ENCODE assay signal across 9 mouse cellular contexts in the genomic region with DNA sequence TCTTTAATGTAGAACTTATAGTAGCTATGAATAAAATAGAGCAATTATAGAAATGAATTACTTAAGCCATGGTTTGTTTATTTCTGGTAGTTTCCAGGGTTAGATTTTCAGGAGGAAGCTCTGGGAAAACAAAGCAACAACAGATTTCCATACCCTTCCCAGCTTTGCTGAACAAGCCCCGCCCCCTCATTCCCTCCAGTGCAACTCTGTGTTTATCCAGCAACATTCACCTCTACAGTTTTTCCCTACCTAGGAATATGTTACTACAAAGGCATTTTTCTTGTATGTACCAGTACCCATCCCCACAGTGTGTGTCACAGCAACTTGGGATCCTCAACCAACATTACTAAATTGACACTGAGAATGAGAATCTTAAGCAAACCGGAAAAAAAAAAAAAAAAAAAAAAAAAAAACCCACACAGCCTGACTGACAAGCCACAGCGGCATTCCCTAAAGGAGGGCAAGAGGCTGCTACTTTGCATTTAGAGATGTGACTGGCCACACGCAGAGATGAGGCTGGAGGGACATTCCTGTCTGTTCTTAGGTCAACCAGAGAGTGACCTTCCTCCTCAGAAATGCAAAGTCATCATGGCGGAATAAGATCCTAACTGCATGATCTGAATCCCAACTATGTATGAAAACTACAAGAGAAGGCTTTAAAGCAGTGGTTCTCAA.
DNase-seq lines count a peak whose midpoint lies in the region; ATAC-seq and TF ChIP-seq lines count a peak whose summit lies in the region.
"Had no signal": no experiment of that assay in that cellular context is flagged by ENCODE, and none has a peak within 500 bp of the region (broad histone marks: within the 10 kb centered on the region; RNA-seq: fewer than 3 reads in every experiment).

No protein-coding gene starts in this region.

- TF ChIP-seq CTCF in lung, postnatal 0 days (IDR thresholded peaks at IDR 0.05): no peak

- no peak overlapping the region for H3K9ac ChIP-seq in lung, postnatal 0 days (replicated peaks; ENCODE audit: low read depth)
- no peak overlapping the region for H3K9ac ChIP-seq in embryonic facial prominence, embryonic 11.5 days (replicated peaks; ENCODE audit: low read length)
- no peak overlapping the region for H3K9ac ChIP-seq in intestine, embryonic 14.5 days (ENCODE audit: low read length)
- H3K9ac ChIP-seq: embryonic facial prominence, embryonic 12.5 days; liver, embryonic 15.5 days had no signal

- peak overlapping the region; percentile 86 for H3K27ac ChIP-seq in lung, postnatal 0 days (ENCODE audit: low read length)
- H3K27ac ChIP-seq in embryonic facial prominence, embryonic 11.5 days (replicated peaks; ENCODE audit: low read depth, low read length): no peak overlapping the region; the same call in 1 of the 2 replicates
- no peak overlapping the region for H3K27ac ChIP-seq in intestine, embryonic 14.5 days (ENCODE audit: low read depth)
- H3K27ac ChIP-seq: embryonic facial prominence, embryonic 12.5 days; liver, embryonic 15.5 days had no signal

- H3K4me3 ChIP-seq in lung, postnatal 0 days (ENCODE audit: low read depth, low read length): no peak overlapping the region
- H3K4me3 ChIP-seq in embryonic facial prominence, embryonic 11.5 days (ENCODE audit: low read depth, low read length): no peak overlapping the region
- H3K4me3 ChIP-seq in intestine, embryonic 14.5 days (ENCODE audit: low read depth, low read length): no peak overlapping the region
- H3K4me3 ChIP-seq: embryonic facial prominence, embryonic 12.5 days; liver, embryonic 15.5 days had no signal

- peaks cover 10% of the 10 kb centered on the region; the same call in 1 of the 2 replicates for H3K4me1 ChIP-seq in lung, postnatal 0 days (ENCODE audit: insufficient read depth, low read depth, low read length)
- no peaks in the 10 kb centered on the region for H3K4me1 ChIP-seq in embryonic facial prominence, embryonic 11.5 days (ENCODE audit: control insufficient read depth, insufficient read depth, low read length)
- H3K4me1 ChIP-seq in intestine, embryonic 14.5 days (replicated peaks; ENCODE audit: control insufficient read depth, insufficient read depth, low read length): peaks cover 8% of the 10 kb centered on the region; the same call in 1 of the 2 replicates

- no peaks in the 10 kb centered on the region for H3K27me3 ChIP-seq in lung, postnatal 0 days (replicated peaks; ENCODE audit: insufficient read depth, low read length)
- no peaks in the 10 kb centered on the region for H3K27me3 ChIP-seq in embryonic facial prominence, embryonic 11.5 days (ENCODE audit: control insufficient read depth, insufficient read depth, low read length)
- no peaks in the 10 kb centered on the region for H3K27me3 ChIP-seq in intestine, embryonic 14.5 days (replicated peaks; ENCODE audit: control insufficient read depth, insufficient read depth, low read length)
- H3K27me3 ChIP-seq: embryonic facial prominence, embryonic 12.5 days; liver, embryonic 15.5 days had no signal

- no peak for TF ChIP-seq EP300 in lung, postnatal 0 days (IDR thresholded peaks at IDR 0.05)

- no peak for ATAC-seq in lung, postnatal 0 days
- ATAC-seq in embryonic facial prominence, embryonic 11.5 days (replicated peaks; ENCODE audit: insufficient number of reproducible peaks, low FRiP score, low TSS enrichment, low read depth): no peak
- ATAC-seq in intestine, embryonic 14.5 days (replicated peaks; ENCODE audit: low FRiP score, low TSS enrichment, low read depth): no peak

- WGBS in lung, postnatal 0 days: 25% methylated on average over 5 of the region's 5 CpGs
- WGBS in embryonic facial prominence, embryonic 11.5 days: 5% methylated on average over 5 of the region's 5 CpGs
- WGBS in intestine, embryonic 14.5 days: 27% methylated on average over 5 of the region's 5 CpGs

- no peak overlapping the region for H3K4me2 ChIP-seq in lung, postnatal 0 days (replicated peaks; ENCODE audit: low read depth, low read length)
- H3K4me2 ChIP-seq in embryonic facial prominence, embryonic 11.5 days (ENCODE audit: low read depth, low read length): 0 out of 2 replicates have a peak overlapping the region, but pooled peaks have one; percentile 3
- peak overlapping the region; percentile 42 for H3K4me2 ChIP-seq in intestine, embryonic 14.5 days (ENCODE audit: low read length)
- H3K4me2 ChIP-seq: liver, embryonic 15.5 days had no signal

- peak; percentile 37 for DNase-seq in lung, postnatal 0 days (ENCODE audit: low spot score)
- DNase-seq in lung, postnatal 25 days (ENCODE audit: low spot score): no peak
- peak; percentile 49 for DNase-seq in embryonic facial prominence, embryonic 11.5 days (ENCODE audit: low spot score)
- DNase-seq in intestine, embryonic 14.5 days (ENCODE audit: low spot score): peak; percentile 43
- peak; percentile 67 for DNase-seq in yolk sac, embryonic 10.5 days (ENCODE audit: low spot score)
- DNase-seq in urinary bladder, adult 18-20 months (ENCODE audit: low spot score in 2 of 2): no peak
- no peak for DNase-seq in thymus, postnatal 14 days

- no peaks in the 10 kb centered on the region for H3K36me3 ChIP-seq in lung, postnatal 0 days (ENCODE audit: insufficient read depth, low read length)
- H3K36me3 ChIP-seq in embryonic facial prominence, embryonic 11.5 days (replicated peaks; ENCODE audit: control insufficient read depth, insufficient read depth, low read depth, low read length): no peaks in the 10 kb centered on the region
- no peaks in the 10 kb centered on the region for H3K36me3 ChIP-seq in intestine, embryonic 14.5 days (ENCODE audit: control insufficient read depth, insufficient read depth, low read length)
- H3K36me3 ChIP-seq: embryonic facial prominence, embryonic 12.5 days; liver, embryonic 15.5 days had no signal

- no peaks in the 10 kb centered on the region for H3K9me3 ChIP-seq in lung, postnatal 0 days (ENCODE audit: low read length)
- no peaks in the 10 kb centered on the region for H3K9me3 ChIP-seq in embryonic facial prominence, embryonic 11.5 days (replicated peaks; ENCODE audit: control insufficient read depth, low read length)
- no peaks in the 10 kb centered on the region for H3K9me3 ChIP-seq in intestine, embryonic 14.5 days (ENCODE audit: control insufficient read depth, low read length)
- H3K9me3 ChIP-seq: embryonic facial prominence, embryonic 12.5 days; liver, embryonic 15.5 days had no signal

Comparison
In these comparisons a context has a peak if more than half of its experiments do, and no peak if none do; other contexts are left out.
1. DNase-seq: peak in lung, postnatal 0 days (single experiment), embryonic facial prominence, embryonic 11.5 days (single experiment), intestine, embryonic 14.5 days (single experiment) and yolk sac, embryonic 10.5 days (single experiment); none in lung, postnatal 25 days (single experiment), urinary bladder, adult 18-20 months (0 of 2) and thymus, postnatal 14 days (single experiment).